Mouse (Mus musculus): Measurements from ENCODE around the gene Apba3. TPM values are rescaled to one million over a fixed set of nuclear protein-coding genes. Genes with fewer than 3 reads are reported as not detected.

The Apba3 gene
- total RNA-seq, 2 experiments from 2014 or later, result 39.9 to 41.8 TPM

Small RNA genes lying within 50 kb of the gene (microRNA-seq; reads per million reads assigned to microRNA genes)
- 52.5 to 74.2 reads per million in 2 experiments for gene Mir3057

Other genes with a start within 250 kb of the Apba3 start
- 100 to 1,000 TPM; 100 to 105 TPM for gene Diras1, start 241.3 kb upstream of the Apba3 start, total RNA-seq (2021)
- 10 to 100 TPM; 63.9 to 70.2 TPM for gene Slc39a3, start 229.5 kb upstream of the Apba3 start, total RNA-seq (2021)
- 100 to 1,000 TPM; 169 to 174 TPM for gene Sgta, start 206.8 kb upstream of the Apba3 start, total RNA-seq (2021)
- gene Thop1, start 196.9 kb upstream of the Apba3 start, total RNA-seq (2021), result 10 to 100 TPM; 52.6 TPM
- gene Creb3l3, start 168.1 kb upstream of the Apba3 start, total RNA-seq (2021), result under 1 TPM; 0.17 to 0.46 TPM
- gene Map2k2, start 161.0 kb upstream of the Apba3 start, total RNA-seq (2021), result 100 to 1,000 TPM; 132 to 134 TPM
- gene Zbtb7a, start 131.7 kb upstream of the Apba3 start, total RNA-seq (2021), result 10 to 100 TPM; 61.6 to 63.6 TPM
- 10 to 100 TPM; 25.9 to 28.1 TPM for gene Pias4, start 99.0 kb upstream of the Apba3 start, total RNA-seq (2021)
- gene Eef2, start 90.3 kb upstream of the Apba3 start, total RNA-seq (2021), result 1,000 to 10,000 TPM; 1,016 to 1,032 TPM
- gene Dapk3, start 84.0 kb upstream of the Apba3 start, total RNA-seq (2021), result 10 to 100 TPM; 59.7 to 60.4 TPM
- not detected for gene 4930442H23Rik, start 83.1 kb upstream of the Apba3 start, total RNA-seq (2021)
- under 1 TPM in 1 of 2 experiments, not detected in 1; 0.26 TPM for gene Nmrk2, start 64.9 kb upstream of the Apba3 start, total RNA-seq (2021)
- gene Atcay, start 36.1 kb upstream of the Apba3 start, total RNA-seq (2021), result 100 to 1,000 TPM; 149 to 157 TPM
- 10 to 100 TPM; 58.8 to 63.0 TPM for gene Zfr2, start 33.8 kb upstream of the Apba3 start, total RNA-seq (2021)
- gene Matk, start 14.0 kb upstream of the Apba3 start, total RNA-seq (2021), result 100 to 1,000 TPM; 246 to 268 TPM
- gene Mrpl54, start within 50 bp of the Apba3 start, total RNA-seq (2021), result 10 to 100 TPM; 36.5 to 50.4 TPM
- gene Tjp3, start 24.6 kb downstream of the Apba3 start, total RNA-seq (2021), result 1 to 10 TPM; 1.6 to 2.5 TPM
- 100 to 1,000 TPM; 330 to 352 TPM for gene Pip5k1c, start 26.0 kb downstream of the Apba3 start, total RNA-seq (2021)
- 10 to 100 TPM; 22.4 to 25.8 TPM for gene Cactin, start 54.1 kb downstream of the Apba3 start, total RNA-seq (2021)
- gene Tbxa2r, start 61.8 kb downstream of the Apba3 start, total RNA-seq (2021), result 1 to 10 TPM; 1.8 to 2.2 TPM
- gene Gipc3, start 76.3 kb downstream of the Apba3 start, total RNA-seq (2021), result 1 to 10 TPM; 1.4 to 1.5 TPM
- gene Hmg20b, start 83.5 kb downstream of the Apba3 start, total RNA-seq (2021), result 10 to 100 TPM; 24.0 to 40.0 TPM
- 10 to 100 TPM; 40.8 to 45.8 TPM for gene Mfsd12, start 90.5 kb downstream of the Apba3 start, total RNA-seq (2021)
- gene 4930404N11Rik, start 98.9 kb downstream of the Apba3 start, total RNA-seq (2021), result 1 to 10 TPM in 1 of 2 experiments, under 1 TPM in 1; 0.92 to 1.0 TPM
- 10 to 100 TPM; 68.6 to 73.2 TPM for gene Fzr1, start 111.6 kb downstream of the Apba3 start, total RNA-seq (2021)
- 10 to 100 TPM; 73.7 to 74.3 TPM for gene Dohh, start 117.5 kb downstream of the Apba3 start, total RNA-seq (2021)
- 1 to 10 TPM; 3.1 to 4.5 TPM for gene Gm48551, start 117.5 kb downstream of the Apba3 start, total RNA-seq (2021)
- gene Gm48552, start 122.0 kb downstream of the Apba3 start, total RNA-seq (2021), result 1 to 10 TPM; 2.8 to 5.4 TPM
- gene Smim24, start 126.1 kb downstream of the Apba3 start, total RNA-seq (2021), result 1 to 10 TPM; 1.1 to 1.5 TPM
- gene Nfic, start 188.7 kb downstream of the Apba3 start, total RNA-seq (2021), result 10 to 100 TPM; 66.7 to 70.9 TPM
- 100 to 1,000 TPM; 266 to 272 TPM for gene Celf5, start 215.7 kb downstream of the Apba3 start, total RNA-seq (2021)
- gene Ncln, start 229.4 kb downstream of the Apba3 start, total RNA-seq (2021), result 10 to 100 TPM; 79.7 to 95.2 TPM
- gene S1pr4, start 233.2 kb downstream of the Apba3 start, total RNA-seq (2021), result under 1 TPM; 0.39 to 0.57 TPM